14 mouse cellular contexts compared by ENCODE assay signal in the genomic region with DNA sequence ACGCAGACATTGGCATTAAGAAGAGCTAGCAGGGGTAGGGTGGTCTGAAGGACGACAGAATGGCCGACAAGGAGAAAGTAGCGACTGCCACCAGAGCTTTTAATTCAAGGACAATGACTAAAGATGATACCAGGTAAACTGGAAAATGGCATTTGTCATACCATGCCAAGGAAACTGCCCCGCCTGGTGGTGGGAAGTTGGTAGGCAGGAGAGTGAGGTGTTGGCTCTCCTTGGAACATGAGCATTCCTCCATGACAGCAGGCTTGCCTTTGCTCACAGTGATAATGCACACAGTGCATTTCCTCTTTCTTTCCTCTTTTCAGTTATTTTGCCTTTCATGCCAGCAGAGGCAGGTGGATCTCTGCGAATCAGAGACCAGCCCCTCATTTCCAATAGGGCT.
DNase-seq lines count a peak whose midpoint lies in the region; TF ChIP-seq lines count a peak whose summit lies in the region.
"Had no signal": no experiment of that assay in that cellular context is flagged by ENCODE, and none has a peak within 500 bp of the region (broad histone marks: within the 10 kb centered on the region; RNA-seq: fewer than 3 reads in every experiment).

No protein-coding gene starts in this region.

- peaks cover 4% of the 10 kb centered on the region for H3K4me1 ChIP-seq in ES-Bruce4 (ENCODE audit: control insufficient read depth, insufficient read depth, low read length)
- H3K4me1 ChIP-seq: lung, embryonic 15.5 days had no signal

- H3K4me3 ChIP-seq in layer of hippocampus, adult 2 months = no peak overlapping the region
- H3K4me3 ChIP-seq in ES-Bruce4 (ENCODE audit: low read depth, low read length) = no peak overlapping the region
- H3K4me3 ChIP-seq: embryonic facial prominence, embryonic 15.5 days; lung, embryonic 15.5 days; midbrain, embryonic 13.5 days had no signal

- no peaks in the 10 kb centered on the region for H3K27me3 ChIP-seq in ES-Bruce4 (ENCODE audit: control insufficient read depth, insufficient read depth, low read length, poor library complexity, severe bottlenecking)
- H3K27me3 ChIP-seq: embryonic facial prominence, embryonic 15.5 days; midbrain, embryonic 13.5 days had no signal

- H3K27ac ChIP-seq in layer of hippocampus, adult 2 months = no peak overlapping the region
- H3K27ac ChIP-seq in ES-Bruce4 (ENCODE audit: insufficient read depth, low read length) = no peak overlapping the region
- H3K27ac ChIP-seq: embryonic facial prominence, embryonic 15.5 days; lung, embryonic 15.5 days; midbrain, embryonic 13.5 days had no signal

- no peaks in the 10 kb centered on the region for H3K36me3 ChIP-seq in ES-Bruce4 (ENCODE audit: control insufficient read depth, insufficient read depth, low read length, poor library complexity, severe bottlenecking)
- H3K36me3 ChIP-seq: embryonic facial prominence, embryonic 15.5 days; lung, embryonic 15.5 days; midbrain, embryonic 13.5 days had no signal

- intact Hi-C loops in heart, postnatal 14 days (cut with DNase I) = no loop called here

- TF ChIP-seq EP300 in ES-Bruce4 (IDR thresholded peaks at IDR 0.05; ENCODE audit: insufficient read depth, low read depth, low read length) = no peak

- no peak overlapping the region for H3K9ac ChIP-seq in ES-Bruce4 (ENCODE audit: low read depth, poor library complexity, severe bottlenecking)
- H3K9ac ChIP-seq: embryonic facial prominence, embryonic 15.5 days; lung, embryonic 15.5 days; midbrain, embryonic 13.5 days had no signal

- no peak for DNase-seq in layer of hippocampus, adult 2 months (ENCODE audit: low spot score in 2 of 2)
- DNase-seq in layer of hippocampus, postnatal 25 days (ENCODE audit: extremely low spot score in 1 of 2, low spot score in 1 of 2) = no peak
- DNase-seq in A20 (ENCODE audit: low read depth, low spot score) = peak; percentile 29
- peak; percentile 35 for DNase-seq in induced T-regulatory cell, adult 2 months (ENCODE audit: low read depth)
- DNase-seq in urinary bladder, adult 2 months (ENCODE audit: low spot score) = no peak
- no peak for DNase-seq in heart, postnatal 14 days
- DNase-seq: cerebellum, postnatal 36 days; gastrocnemius, postnatal 25 days; kidney, postnatal 4 days; right cerebral cortex, adult 18-20 months had no signal

- H3K9me3 ChIP-seq in ES-Bruce4 (replicated peaks; ENCODE audit: control insufficient read depth, insufficient read depth, low read length, poor library complexity, severe bottlenecking) = no peaks in the 10 kb centered on the region
- H3K9me3 ChIP-seq: embryonic facial prominence, embryonic 15.5 days; lung, embryonic 15.5 days; midbrain, embryonic 13.5 days had no signal

- no peak for TF ChIP-seq POLR2A in ES-Bruce4 (IDR thresholded peaks at IDR 0.05; ENCODE audit: insufficient read depth, low read length)

- TF ChIP-seq CTCF in layer of hippocampus, adult 2 months (conservative IDR thresholded peaks at IDR 0.05) = peak; percentile 29
- TF ChIP-seq CTCF in ES-Bruce4 (IDR thresholded peaks at IDR 0.05; ENCODE audit: low read depth, low read length) = peak; percentile 31

Comparison
In these comparisons a context has a peak if more than half of its experiments do, and no peak if none do; other contexts are left out.
1. DNase-seq: peak in A20 (single experiment) and induced T-regulatory cell, adult 2 months (single experiment); none in layer of hippocampus, adult 2 months (0 of 2), layer of hippocampus, postnatal 25 days (0 of 2), urinary bladder, adult 2 months (single experiment) and heart, postnatal 14 days (0 of 2).